Mouse (Mus musculus): Measurements from ENCODE around the gene Rnf113a1. TPM values are rescaled to one million over a fixed set of nuclear protein-coding genes. Genes with fewer than 3 reads are reported as not detected.
"Not testable (repeated sequence)": the region's sequence is repeated elsewhere in the genome, so short reads cannot be mapped to it uniquely, and the experiment has no call there.

The Rnf113a1 gene
- 8.9 TPM for polyA plus RNA-seq (2021)

GRCm38 (mm10) chrX:37191105-37191743 is at the start of gene Rnf113a1, which contains the start of gene Ndufa1:
Rnf113a1 (plus strand) TSS chrX:37191245.
Ndufa1 (minus strand) TSS chrX:37191163.
- ChIA-PET CTCF (no interaction called here), POLR2A (no interaction called here)
- peak; percentile 80 for ATAC-seq
- no peaks in the 10 kb centered on the region for H3K27me3 ChIP-seq
- TF ChIP-seq CTCF (IDR thresholded peaks at IDR 0.05): no peak
- DNase-seq (ENCODE audit: low read depth, low spot score): peak; percentile 2
- in situ Hi-C loops (cut with MboI; ENCODE audit: low pct_unique_long_range_greater_than_20kb): no loop called here

GRCm38 (mm10) chrX:37141732-37142131 is 49.3 kb upstream of the Rnf113a1 start:
- ChIA-PET CTCF (interaction anchor here (1.0 kb wide), 1 partner anchor 14 kb away, joined by 3 read pairs; no protein-coding TSS in a partner anchor), POLR2A (no interaction called here)
- in situ Hi-C loops (cut with MboI; ENCODE audit: low pct_unique_long_range_greater_than_20kb): no loop called here
- ATAC-seq (no peak), DNase-seq (ENCODE audit: low read depth, low spot score) (no peak)
- no peak for TF ChIP-seq CTCF (IDR thresholded peaks at IDR 0.05)
- peaks cover 6% of the 10 kb centered on the region for H3K27me3 ChIP-seq

GRCm38 (mm10) chrX:37144498-37144897 is 46.5 kb upstream of the Rnf113a1 start:
- ATAC-seq; CTCF ChIA-PET; H3K27me3 ChIP-seq; POLR2A ChIA-PET; in situ Hi-C loops (cut with MboI; ENCODE audit: low pct_unique_long_range_greater_than_20kb); DNase-seq (ENCODE audit: low read depth, low spot score): not testable (repeated sequence)

- CTCF ChIA-PET: no interaction called here
- in situ Hi-C loops (cut with MboI; ENCODE audit: low pct_unique_long_range_greater_than_20kb): no loop called here
- H3K27me3 ChIP-seq: peaks cover 8% of the 10 kb centered on the region
- DNase-seq (ENCODE audit: low read depth, low spot score) (no peak), ATAC-seq (no peak)
- POLR2A ChIA-PET: no interaction called here
- no peak for TF ChIP-seq CTCF (IDR thresholded peaks at IDR 0.05)
Observed at GRCm38 (mm10) chrX:37144954-37145353, 46.1 kb upstream of the Rnf113a1 start.

GRCm38 (mm10) chrX:37157839-37158238 is 33.2 kb upstream of the Rnf113a1 start:
- peak; percentile 72 for TF ChIP-seq CTCF (IDR thresholded peaks at IDR 0.05)
- H3K27me3 ChIP-seq: no peaks in the 10 kb centered on the region
- POLR2A ChIA-PET: no interaction called here
- CTCF ChIA-PET: no interaction called here
- in situ Hi-C loops (cut with MboI; ENCODE audit: low pct_unique_long_range_greater_than_20kb): no loop called here
- no peak for DNase-seq (ENCODE audit: low read depth, low spot score)
- ATAC-seq: no peak

GRCm38 (mm10) chrX:37161169-37161568 is 29.9 kb upstream of the Rnf113a1 start:
- in situ Hi-C loops (cut with MboI; ENCODE audit: low pct_unique_long_range_greater_than_20kb): no loop called here
- TF ChIP-seq CTCF (IDR thresholded peaks at IDR 0.05): no peak
- H3K27me3 ChIP-seq: peaks cover 2% of the 10 kb centered on the region
- ATAC-seq (no peak), DNase-seq (ENCODE audit: low read depth, low spot score) (no peak)
- ChIA-PET POLR2A (no interaction called here), CTCF (no interaction called here)

GRCm38 (mm10) chrX:37163115-37163514 is 27.9 kb upstream of the Rnf113a1 start:
- POLR2A ChIA-PET: no interaction called here
- in situ Hi-C loops (cut with MboI; ENCODE audit: low pct_unique_long_range_greater_than_20kb): no loop called here

GRCm38 (mm10) chrX:37167085-37167484 is 24.0 kb upstream of the Rnf113a1 start:
- in situ Hi-C loops (cut with MboI; ENCODE audit: low pct_unique_long_range_greater_than_20kb): no loop called here
- peak; percentile 78 for TF ChIP-seq CTCF (IDR thresholded peaks at IDR 0.05)
- no peak for DNase-seq (ENCODE audit: low read depth, low spot score)
- ATAC-seq: peak; percentile 85
- POLR2A ChIA-PET: no interaction called here
- H3K27me3 ChIP-seq: peaks cover 9% of the 10 kb centered on the region
- CTCF ChIA-PET: interaction anchor here (0.8 to 1.8 kb wide), 2 partner anchors 12 to 22 kb away, joined by 3 to 4 read pairs; no protein-coding TSS in a partner anchor

More at GRCm38 (mm10) chrX:37163115-37163514, 27.9 kb upstream of the Rnf113a1 start:
- TF ChIP-seq CTCF (IDR thresholded peaks at IDR 0.05): no peak
- peaks cover 9% of the 10 kb centered on the region for H3K27me3 ChIP-seq
- CTCF ChIA-PET: no interaction called here
- ATAC-seq (no peak), DNase-seq (ENCODE audit: low read depth, low spot score) (no peak)

GRCm38 (mm10) chrX:37168742-37169141 is 22.3 kb upstream of the Rnf113a1 start, which contains the start of gene Akap14:
Akap14 (minus strand) TSS chrX:37168842.
- no peak for DNase-seq (ENCODE audit: low read depth, low spot score)
- ChIA-PET POLR2A (interaction anchor here (0.6 kb wide), 1 partner anchor 307 kb away, joined by 3 read pairs; no protein-coding TSS in a partner anchor), CTCF (no interaction called here)
- ATAC-seq: no peak
- in situ Hi-C loops (cut with MboI; ENCODE audit: low pct_unique_long_range_greater_than_20kb): no loop called here
- H3K27me3 ChIP-seq: peaks cover 9% of the 10 kb centered on the region
- no peak for TF ChIP-seq CTCF (IDR thresholded peaks at IDR 0.05)

GRCm38 (mm10) chrX:37184401-37184800 is 6.6 kb upstream of the Rnf113a1 start:
- in situ Hi-C loops (cut with MboI; ENCODE audit: low pct_unique_long_range_greater_than_20kb); POLR2A ChIA-PET; DNase-seq (ENCODE audit: low read depth, low spot score); ATAC-seq; CTCF ChIA-PET: not testable (repeated sequence)
- peaks cover 10% of the 10 kb centered on the region for H3K27me3 ChIP-seq

- CTCF ChIA-PET: no interaction called here
- H3K27me3 ChIP-seq: no peaks in the 10 kb centered on the region
- POLR2A ChIA-PET: interaction anchor here (0.6 kb wide), 1 partner anchor 17 kb away, joined by 3 read pairs; no protein-coding TSS in a partner anchor
- no peak for ATAC-seq
- no peak for DNase-seq (ENCODE audit: low read depth, low spot score)
- no peak for TF ChIP-seq CTCF (IDR thresholded peaks at IDR 0.05)
- in situ Hi-C loops (cut with MboI; ENCODE audit: low pct_unique_long_range_greater_than_20kb): no loop called here
Observed at GRCm38 (mm10) chrX:37190755-37191104, 315 bp upstream of the Rnf113a1 start.

All from Patski (cell line).